Mouse (Mus musculus) intestine, embryonic 16.5 days (tissue): ENCODE results near the gene Fa2h. TPM values are rescaled to one million over a fixed set of nuclear protein-coding genes. Genes with fewer than 3 reads are reported as not detected.

ENCODE experiments used
- ATAC-seq: fragments of 200-750 bp; cut with Nextera tagmentation; 2 replicates; pipeline ENCODE4 v1.8.0; 2017; ENCODE audit warnings: moderate TSS enrichment, moderate library complexity
- H3K27ac ChIP-seq: fragments of 300-500 bp; sonication (generic); 2 replicates; pipeline ENCODE4 v1.5.1; 2014; ENCODE audit warnings: mild to moderate bottlenecking, low read length
- H3K27me3 ChIP-seq: fragments of 300-500 bp; sonication (generic); replicated peaks from 2 replicates; pipeline ENCODE4 v1.6.1; 2014; ENCODE audit warnings: low read length, control low read depth, mixed read lengths; ENCODE audit not compliant: control insufficient read depth, insufficient read depth
- H3K36me3 ChIP-seq: fragments of 300-500 bp; sonication (generic); 2 replicates; pipeline ENCODE4 v1.6.1; 2014; ENCODE audit warnings: low read length, control low read depth; ENCODE audit not compliant: control insufficient read depth, insufficient read depth
- H3K4me1 ChIP-seq: fragments of 300-500 bp; sonication (generic); 2 replicates; pipeline ENCODE4 v1.6.1; 2014; ENCODE audit warnings: low read length, control low read depth, mixed read lengths; ENCODE audit not compliant: control insufficient read depth, insufficient read depth
- H3K4me2 ChIP-seq: fragments of 300-500 bp; sonication (generic); 2 replicates; pipeline ENCODE4 v1.6.1; 2014; ENCODE audit warnings: low read depth, low read length, control low read depth
- H3K4me3 ChIP-seq: fragments of 300-500 bp; sonication (generic); 2 replicates; pipeline ENCODE4 v1.5.1; 2014; ENCODE audit warnings: mild to moderate bottlenecking, low read length
- H3K9ac ChIP-seq: fragments of 300-500 bp; sonication (generic); 2 replicates; pipeline ENCODE4 v1.6.1; 2014; ENCODE audit warnings: low read depth, low read length
- H3K9me3 ChIP-seq: fragments of 300-500 bp; sonication (generic); 2 replicates; pipeline ENCODE4 v1.6.1; 2016; ENCODE audit warnings: low read length, control low read depth; ENCODE audit not compliant: control insufficient read depth
- WGBS: fragments of 180-500 bp; shearing (Covaris S2); extraction: QIAGEN DNeasy Blood & Tissue Kit; methylation state at CpG from one replicate; pipeline ENCODE4 v1.1.7; 2014; 5-methylcytosine and 5-hydroxymethylcytosine counted together
- polyA plus RNA-seq: library from polyadenylated mRNA; unstranded; fragments of >200 nt; fragmentation: Nextera tagmentation; extraction: Ambion mirVana; gene quantifications from 2 replicates; pipeline ENCODE4 v1.2.1, GENCODE M21; 2015

Gene Fa2h
- polyA plus RNA-seq, 1 experiment from 2014 or later: 0.91 TPM

- ATAC-seq: no peak
- H3K4me3 ChIP-seq: no peak overlapping the region
Observed at GRCm38 (mm10) chr8:111298011-111298410, 95.6 kb downstream of the Fa2h start.

More at GRCm38 (mm10) chr8:111298011-111298410, 95.6 kb downstream of the Fa2h start:
- Histone ChIP-seq H3K9ac (no peak overlapping the region), H3K36me3 (peaks cover 12% of the 10 kb centered on the region), H3K27me3 (no peaks in the 10 kb centered on the region), H3K4me1 (peaks cover 7% of the 10 kb centered on the region; the same call in 1 of the 2 replicates), H3K9me3 (no peaks in the 10 kb centered on the region), H3K27ac (no peak overlapping the region), H3K4me2 (peak overlapping the region; percentile 35)
- WGBS: 71% methylated on average over 1 of the region's 1 CpGs

Other genes starting within 250 kb of the Fa2h start
- 43.7 and 48.5 TPM in 2 replicates for gene Glg1, start 134.6 kb downstream of the Fa2h start, polyA plus RNA-seq
- gene Rfwd3, start 93.6 kb downstream of the Fa2h start, polyA plus RNA-seq: 44.7 and 46.4 TPM in 2 replicates
- 3.2 and 3.5 TPM in 2 replicates for gene Mlkl, start 55.6 kb downstream of the Fa2h start, polyA plus RNA-seq
- 4.3 and 4.4 TPM in 2 replicates for gene Wdr59, start 128.3 kb upstream of the Fa2h start, polyA plus RNA-seq
- 11.0 and 13.1 TPM in 2 replicates for gene Znrf1, start 142.3 kb upstream of the Fa2h start, polyA plus RNA-seq
- gene Ldhd, start 236.6 kb upstream of the Fa2h start, polyA plus RNA-seq: 2.7 and 3.5 TPM in 2 replicates
- gene Zfp1, start 249.6 kb upstream of the Fa2h start, polyA plus RNA-seq: 12.6 and 16.0 TPM in 2 replicates